Mouse (Mus musculus) embryonic facial prominence, embryonic 14.5 days (tissue): ENCODE results near the gene Fryl. TPM values are rescaled to one million over a fixed set of nuclear protein-coding genes. Genes with fewer than 3 reads are reported as not detected.

ENCODE experiments used
- ATAC-seq: fragments of 200-750 bp; cut with Nextera tagmentation; 2 replicates; pipeline ENCODE4 v1.8.0; 2017; ENCODE audit warnings: low read depth, moderate number of reproducible peaks, moderate TSS enrichment
- DNase-seq: peaks from one replicate; pipeline ENCODE4 v3.0.0-alpha.2; 2015; ENCODE audit warnings: low spot score
- H3K27ac ChIP-seq: fragments of 300-500 bp; sonication (generic); replicated peaks from 2 replicates; pipeline ENCODE4 v1.5.1; 2014; ENCODE audit warnings: low read depth, mild to moderate bottlenecking, low read length, moderate library complexity
- H3K27me3 ChIP-seq: fragments of 300-500 bp; sonication (generic); replicated peaks from 2 replicates; pipeline ENCODE4 v1.6.1; 2014; ENCODE audit warnings: low read length; ENCODE audit not compliant: control insufficient read depth, insufficient read depth
- H3K36me3 ChIP-seq: fragments of 300-500 bp; sonication (generic); 2 replicates; pipeline ENCODE4 v1.6.1; 2014; ENCODE audit warnings: low read length, mixed read lengths; ENCODE audit not compliant: control insufficient read depth, insufficient read depth
- H3K4me1 ChIP-seq: fragments of 300-500 bp; sonication (generic); 2 replicates; pipeline ENCODE4 v1.6.1; 2014; ENCODE audit warnings: antibody characterized with exemption, low read length; ENCODE audit not compliant: control insufficient read depth, insufficient read depth
- H3K4me2 ChIP-seq: fragments of 300-500 bp; sonication (generic); 2 replicates; pipeline ENCODE4 v1.6.1; 2014; ENCODE audit warnings: low read depth, mild to moderate bottlenecking, low read length, moderate library complexity, mixed read lengths
- H3K4me3 ChIP-seq: fragments of 300-500 bp; sonication (generic); 2 replicates; pipeline ENCODE4 v1.5.1; 2014; ENCODE audit warnings: low read depth, mild to moderate bottlenecking, low read length
- H3K9ac ChIP-seq: fragments of 300-500 bp; sonication (generic); 2 replicates; pipeline ENCODE4 v1.6.1; 2014; ENCODE audit warnings: low read depth, mild to moderate bottlenecking, low read length, moderate library complexity, mixed read lengths
- H3K9me3 ChIP-seq: fragments of 300-500 bp; sonication (generic); 2 replicates; pipeline ENCODE4 v1.6.1; 2016; ENCODE audit warnings: low read length; ENCODE audit not compliant: control insufficient read depth
- WGBS: fragments of 180-500 bp; shearing (Covaris S2); extraction: QIAGEN DNeasy Blood & Tissue Kit; methylation state at CpG from one replicate; pipeline ENCODE4 v1.1.7; 2014; 5-methylcytosine and 5-hydroxymethylcytosine counted together
- polyA plus RNA-seq: library from polyadenylated mRNA; unstranded; fragments of >200 nt; fragmentation: Nextera tagmentation; extraction: Ambion mirVana; gene quantifications from 2 replicates; pipeline ENCODE4 v1.2.1, GENCODE M21; 2014

Fryl gene
- polyA plus RNA-seq, 1 experiment from 2014 or later: 26.8 TPM

GRCm38 (mm10) chr5:73182191-73182590 lies 74.2 kb downstream of the Fryl start:
- WGBS: 46% methylated on average over 9 of the region's 9 CpGs
- no peaks in the 10 kb centered on the region for H3K27me3 ChIP-seq
- no peaks in the 10 kb centered on the region for H3K4me1 ChIP-seq
- H3K4me2 ChIP-seq: no peak overlapping the region
- H3K27ac ChIP-seq: no peak overlapping the region
- H3K36me3 ChIP-seq: no peaks in the 10 kb centered on the region
- no peaks in the 10 kb centered on the region for H3K9me3 ChIP-seq
- H3K9ac ChIP-seq: no peak overlapping the region
- no peak overlapping the region for H3K4me3 ChIP-seq
- ATAC-seq (no peak), DNase-seq (no peak)

- Histone ChIP-seq H3K4me3 (no peak overlapping the region), H3K9ac (no peak overlapping the region), H3K9me3 (no peaks in the 10 kb centered on the region), H3K27ac (no peak overlapping the region), H3K4me2 (no peak overlapping the region), H3K36me3 (no peaks in the 10 kb centered on the region), H3K4me1 (peaks cover 4% of the 10 kb centered on the region), H3K27me3 (no peaks in the 10 kb centered on the region)
- ATAC-seq: no peak
- DNase-seq: no peak
- 73% methylated on average over 4 of the region's 4 CpGs for WGBS
Observed at GRCm38 (mm10) chr5:73176294-73176693, 80.1 kb downstream of the Fryl start.

GRCm38 (mm10) chr5:73175377-73176147 lies 80.9 kb downstream of the Fryl start:
- Histone ChIP-seq H3K4me3 (no peak overlapping the region), H3K36me3 (no peaks in the 10 kb centered on the region), H3K9me3 (no peaks in the 10 kb centered on the region), H3K4me2 (no peak overlapping the region), H3K27ac (no peak overlapping the region), H3K27me3 (no peaks in the 10 kb centered on the region), H3K4me1 (peaks cover 8% of the 10 kb centered on the region), H3K9ac (no peak overlapping the region)
- 82% methylated on average over 12 of the region's 12 CpGs for WGBS
- DNase-seq: no peak
- no peak for ATAC-seq

- ATAC-seq: no peak
- 72% methylated on average over 12 of the region's 12 CpGs for WGBS
Observed at GRCm38 (mm10) chr5:73171876-73172480, 84.4 kb downstream of the Fryl start.

GRCm38 (mm10) chr5:73171203-73171602 lies 85.2 kb downstream of the Fryl start:
- WGBS: 35% methylated on average over 1 of the region's 1 CpGs

More at GRCm38 (mm10) chr5:73171876-73172480, 84.4 kb downstream of the Fryl start:
- Histone ChIP-seq H3K4me1 (peaks cover 28% of the 10 kb centered on the region), H3K9ac (no peak overlapping the region), H3K9me3 (no peaks in the 10 kb centered on the region), H3K36me3 (no peaks in the 10 kb centered on the region), H3K4me3 (no peak overlapping the region), H3K27me3 (no peaks in the 10 kb centered on the region), H3K27ac (no peak overlapping the region), H3K4me2 (no peak overlapping the region)
- no peak for DNase-seq

GRCm38 (mm10) chr5:73168769-73169272 lies 87.6 kb downstream of the Fryl start:
- Histone ChIP-seq H3K4me3 (no peak overlapping the region), H3K27me3 (no peaks in the 10 kb centered on the region), H3K9ac (no peak overlapping the region), H3K4me2 (no peak overlapping the region), H3K4me1 (peaks cover 29% of the 10 kb centered on the region), H3K9me3 (no peaks in the 10 kb centered on the region), H3K27ac (no peak overlapping the region), H3K36me3 (no peaks in the 10 kb centered on the region)
- DNase-seq (peak; percentile 61), ATAC-seq (peak; percentile 77; the same call in 1 of the 2 replicates)
- WGBS: 29% methylated on average over 5 of the region's 5 CpGs

More at GRCm38 (mm10) chr5:73171203-73171602, 85.2 kb downstream of the Fryl start:
- Histone ChIP-seq H3K4me2 (no peak overlapping the region), H3K27me3 (no peaks in the 10 kb centered on the region), H3K27ac (no peak overlapping the region), H3K9me3 (no peaks in the 10 kb centered on the region), H3K4me1 (peaks cover 29% of the 10 kb centered on the region), H3K4me3 (no peak overlapping the region), H3K9ac (no peak overlapping the region), H3K36me3 (no peaks in the 10 kb centered on the region)
- DNase-seq (peak; percentile 62), ATAC-seq (no peak)

GRCm38 (mm10) chr5:73167976-73168768 lies 88.2 kb downstream of the Fryl start:
- Histone ChIP-seq H3K9me3 (no peaks in the 10 kb centered on the region), H3K4me1 (peaks cover 29% of the 10 kb centered on the region), H3K9ac (no peak overlapping the region), H3K27me3 (no peaks in the 10 kb centered on the region), H3K27ac (no peak overlapping the region; the same call in 1 of the 2 replicates), H3K36me3 (no peaks in the 10 kb centered on the region), H3K4me2 (peak overlapping the region; percentile 40), H3K4me3 (no peak overlapping the region)
- DNase-seq (peak; percentile 33), ATAC-seq (no peak)
- 63% methylated on average over 18 of the region's 18 CpGs for WGBS

GRCm38 (mm10) chr5:73163970-73164369 lies 92.4 kb downstream of the Fryl start:
- Histone ChIP-seq H3K27me3 (no peaks in the 10 kb centered on the region), H3K9me3 (no peaks in the 10 kb centered on the region), H3K4me2 (no peak overlapping the region), H3K9ac (no peak overlapping the region), H3K27ac (no peak overlapping the region), H3K4me3 (no peak overlapping the region), H3K4me1 (peaks cover 18% of the 10 kb centered on the region), H3K36me3 (no peaks in the 10 kb centered on the region)
- WGBS: 59% methylated on average over 6 of the region's 6 CpGs
- no peak for ATAC-seq
- no peak for DNase-seq
